Mouse (Mus musculus) hindbrain, embryonic 16.5 days (tissue): ENCODE data around the gene Lrrn3. TPM values are rescaled to one million over a fixed set of nuclear protein-coding genes. Genes with fewer than 3 reads are reported as not detected.

ENCODE experiments used
- ATAC-seq: fragments of 200-750 bp; cut with Nextera tagmentation; 2 replicates; pipeline ENCODE4 v1.8.0; 2017; ENCODE audit warnings: moderate TSS enrichment, moderate library complexity
- H3K27ac ChIP-seq: fragments of 300-500 bp; sonication (generic); 2 replicates; pipeline ENCODE4 v1.5.1; 2014; ENCODE audit warnings: low read depth, mild to moderate bottlenecking, control low read depth, low read length, moderate library complexity
- H3K27me3 ChIP-seq: fragments of 300-500 bp; sonication (generic); replicated peaks from 2 replicates; pipeline ENCODE4 v1.6.1; 2014; ENCODE audit warnings: low read length; ENCODE audit not compliant: control insufficient read depth, insufficient read depth
- H3K36me3 ChIP-seq: fragments of 300-500 bp; sonication (generic); 2 replicates; pipeline ENCODE4 v1.6.1; 2014; ENCODE audit warnings: mild to moderate bottlenecking, low read length, moderate library complexity, mixed read lengths; ENCODE audit not compliant: control insufficient read depth, insufficient read depth
- H3K4me1 ChIP-seq: fragments of 300-500 bp; sonication (generic); 2 replicates; pipeline ENCODE4 v1.6.1; 2014; ENCODE audit warnings: low read depth, low read length; ENCODE audit not compliant: control insufficient read depth, insufficient read depth
- H3K4me2 ChIP-seq: fragments of 300-500 bp; sonication (generic); 2 replicates; pipeline ENCODE4 v1.6.1; 2014; ENCODE audit warnings: mild to moderate bottlenecking, low read length, control low read depth, moderate library complexity
- H3K4me3 ChIP-seq: fragments of 300-500 bp; sonication (generic); 2 replicates; pipeline ENCODE4 v1.5.1; 2014; ENCODE audit warnings: mild to moderate bottlenecking, low read length, control low read depth, moderate library complexity
- H3K9ac ChIP-seq: fragments of 300-500 bp; sonication (generic); 2 replicates; pipeline ENCODE4 v1.6.1; 2014; ENCODE audit warnings: low read depth, mild to moderate bottlenecking, control low read depth, low read length, moderate library complexity
- H3K9me3 ChIP-seq: fragments of 300-500 bp; sonication (generic); 2 replicates; pipeline ENCODE4 v1.6.1; 2014; ENCODE audit warnings: mild to moderate bottlenecking, low read length, moderate library complexity; ENCODE audit not compliant: control insufficient read depth
- WGBS: fragments of 180-500 bp; shearing (Covaris S2); extraction: QIAGEN DNeasy Blood & Tissue Kit; methylation state at CpG from one replicate; pipeline ENCODE4 v1.1.7; 2014; 5-methylcytosine and 5-hydroxymethylcytosine counted together
- polyA plus RNA-seq: library from polyadenylated mRNA; unstranded; fragments of >200 nt; fragmentation: Nextera tagmentation; extraction: Ambion mirVana; gene quantifications from 2 replicates; pipeline ENCODE4 v1.2.1, GENCODE M21; 2015

The Lrrn3 gene
- polyA plus RNA-seq = 101 and 105 TPM in 2 replicates

DNA sequence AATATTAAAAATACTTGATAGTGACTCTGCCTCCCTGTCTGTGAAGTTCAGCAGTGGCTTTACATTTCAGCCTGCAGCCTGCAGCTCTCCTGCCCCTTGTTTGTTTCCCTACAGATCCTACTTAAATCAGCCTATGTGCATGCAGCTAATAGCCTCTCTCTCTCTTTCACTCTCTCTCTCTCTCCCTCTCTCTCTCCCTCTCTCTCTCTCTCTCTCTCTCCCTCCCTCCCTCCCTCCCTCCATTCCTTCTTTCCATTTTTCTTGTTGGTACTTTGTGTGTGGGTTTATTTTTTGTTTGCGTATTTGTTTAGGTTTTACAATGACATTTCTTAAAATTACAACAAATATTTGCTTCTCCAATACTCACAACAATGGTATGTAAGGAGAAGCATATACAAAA lies at the start of gene Lrrn3:
Gene Lrrn3 (minus strand): TSS at position 101 of the 400 bp plus-strand sequence.
- Histone ChIP-seq H3K4me1 (no peaks in the 10 kb centered on the region; the same call in 1 of the 2 replicates), H3K4me3 (peak within 1 kb of the TSS; percentile 57), H3K27ac (peak within 1 kb of the TSS; percentile 89), H3K9ac (peak within 1 kb of the TSS; percentile 77), H3K27me3 (no peaks in the 10 kb centered on the region), H3K9me3 (no peaks in the 10 kb centered on the region), H3K36me3 (no peaks in the 10 kb centered on the region), H3K4me2 (peak within 1 kb of the TSS; percentile 68)
- WGBS = 95% methylated on average over 1 of the region's 1 CpGs
- ATAC-seq = no peak

DNA sequence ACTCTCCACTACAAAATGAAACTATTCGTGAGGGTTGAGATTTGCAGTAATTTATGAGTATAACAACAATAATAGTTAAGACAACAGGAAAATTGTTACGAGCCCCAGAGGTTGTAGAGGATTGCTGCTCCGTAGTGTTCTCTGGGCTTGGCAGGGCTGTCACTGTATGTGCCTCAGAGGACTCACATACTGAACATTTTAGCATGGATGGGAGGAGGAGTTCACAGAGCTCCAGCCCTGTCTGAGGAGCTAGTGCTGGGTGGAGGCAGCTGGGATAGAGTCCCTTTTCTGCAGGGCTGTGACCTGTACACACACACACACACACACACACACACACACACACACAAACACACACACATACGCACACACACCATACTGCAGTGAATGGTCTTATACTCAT lies 42.2 kb upstream of the Lrrn3 start:
- no peak for ATAC-seq
- Histone ChIP-seq H3K36me3 (no peaks in the 10 kb centered on the region), H3K4me3 (no peak overlapping the region), H3K9ac (no peak overlapping the region), H3K27ac (no peak overlapping the region), H3K4me1 (no peaks in the 10 kb centered on the region), H3K9me3 (no peaks in the 10 kb centered on the region), H3K4me2 (no peak overlapping the region), H3K27me3 (no peaks in the 10 kb centered on the region)
- WGBS = 77% methylated on average over 4 of the region's 4 CpGs

DNA sequence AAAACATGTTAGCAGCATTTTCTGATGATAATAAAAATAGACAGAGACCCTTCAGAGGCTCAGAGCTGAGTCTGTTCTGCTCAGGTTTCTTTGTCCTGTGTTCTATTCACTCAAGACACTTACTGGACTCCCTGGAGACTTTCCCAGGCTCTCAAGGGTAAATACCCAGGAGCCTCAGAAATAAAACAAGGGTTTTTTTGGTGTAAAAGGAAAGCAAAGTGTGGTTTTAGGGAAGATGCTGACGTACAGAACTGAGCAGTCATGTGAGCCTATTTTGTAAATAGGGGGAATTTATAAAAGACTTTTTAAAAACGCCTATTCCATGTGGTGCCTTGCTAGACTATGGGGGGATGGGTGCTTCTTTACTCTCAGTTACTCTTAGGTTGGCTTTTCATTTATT lies 40.5 kb upstream of the Lrrn3 start:
- Histone ChIP-seq H3K27ac (no peak overlapping the region), H3K4me1 (no peaks in the 10 kb centered on the region), H3K36me3 (no peaks in the 10 kb centered on the region), H3K4me3 (no peak overlapping the region), H3K4me2 (no peak overlapping the region), H3K27me3 (no peaks in the 10 kb centered on the region), H3K9me3 (no peaks in the 10 kb centered on the region), H3K9ac (no peak overlapping the region)
- no peak for ATAC-seq
- WGBS = 33% methylated on average over 2 of the region's 2 CpGs

DNA sequence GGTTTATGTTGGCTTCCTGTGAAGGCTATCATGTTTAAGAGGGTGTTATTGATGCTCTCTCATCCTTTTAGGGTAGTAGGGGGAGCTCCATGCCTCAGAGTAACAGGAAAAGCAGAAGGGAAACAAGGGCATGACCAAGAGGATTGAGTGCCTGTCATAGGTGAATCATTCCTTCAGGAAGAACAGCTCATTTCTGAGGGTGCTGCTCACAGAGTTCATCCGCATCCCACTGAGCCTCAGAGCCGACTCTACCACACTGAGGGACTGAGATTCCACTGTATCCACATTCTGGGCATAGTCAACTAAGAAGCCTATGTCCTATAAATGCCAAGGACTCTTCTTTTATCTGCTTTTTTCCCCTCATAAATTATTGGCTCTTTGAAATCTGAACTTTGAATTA lies 35.4 kb upstream of the Lrrn3 start:
- H3K36me3 ChIP-seq = no peaks in the 10 kb centered on the region
- WGBS = 100% methylated on average over 2 of the region's 2 CpGs
- no peak overlapping the region for H3K27ac ChIP-seq
- no peak for ATAC-seq
- H3K4me2 ChIP-seq = no peak overlapping the region
- no peaks in the 10 kb centered on the region for H3K4me1 ChIP-seq
- H3K4me3 ChIP-seq = no peak overlapping the region
- H3K9me3 ChIP-seq = no peaks in the 10 kb centered on the region
- H3K9ac ChIP-seq = no peak overlapping the region
- H3K27me3 ChIP-seq = no peaks in the 10 kb centered on the region

DNA sequence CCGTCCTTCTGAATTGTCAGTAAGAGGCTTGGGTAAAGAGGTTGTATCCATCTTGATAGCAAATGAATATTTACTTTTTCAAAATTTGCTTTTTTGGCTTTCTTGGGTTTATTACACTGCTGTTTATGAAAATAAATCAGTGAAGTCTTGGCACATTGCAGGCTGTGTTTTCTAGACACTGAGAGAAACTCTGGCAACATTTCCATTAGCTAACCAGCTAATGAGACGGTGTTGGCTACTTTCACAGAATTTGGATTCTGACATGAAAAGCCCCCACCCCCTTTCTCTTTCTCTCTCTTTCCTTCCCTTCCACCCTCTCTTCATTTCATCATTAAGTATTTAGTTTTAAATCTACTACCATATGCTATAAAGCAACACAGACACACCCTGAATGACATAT lies 34.1 kb upstream of the Lrrn3 start:
- H3K4me1 ChIP-seq = no peaks in the 10 kb centered on the region
- WGBS = 75% methylated on average over 2 of the region's 2 CpGs
- no peak for ATAC-seq
- H3K4me2 ChIP-seq = no peak overlapping the region
- H3K9ac ChIP-seq = no peak overlapping the region
- no peaks in the 10 kb centered on the region for H3K9me3 ChIP-seq
- H3K4me3 ChIP-seq = no peak overlapping the region
- H3K27ac ChIP-seq = no peak overlapping the region
- H3K27me3 ChIP-seq = no peaks in the 10 kb centered on the region
- H3K36me3 ChIP-seq = no peaks in the 10 kb centered on the region

DNA sequence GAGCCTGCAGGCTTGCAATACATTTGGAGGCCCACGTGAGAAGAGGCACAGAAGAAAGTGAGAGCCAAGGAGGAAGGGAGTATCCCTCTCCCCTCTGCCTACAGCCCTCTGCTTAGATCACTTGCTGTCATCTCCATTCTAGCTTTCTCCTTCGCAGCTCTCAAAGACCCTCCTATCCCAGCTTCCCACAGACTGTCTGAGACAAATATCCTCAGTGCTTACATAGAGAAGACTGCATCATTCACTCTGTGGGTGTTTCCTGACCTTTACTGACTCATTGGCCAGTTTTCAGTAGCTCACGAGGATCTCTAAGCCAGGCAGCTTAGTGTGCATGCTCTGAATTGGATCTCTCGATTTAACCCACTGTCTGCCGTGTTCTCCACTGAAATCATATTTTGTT lies 32.7 kb upstream of the Lrrn3 start:
- H3K36me3 ChIP-seq = no peaks in the 10 kb centered on the region
- no peak for ATAC-seq
- H3K4me1 ChIP-seq = no peaks in the 10 kb centered on the region
- H3K9me3 ChIP-seq = no peaks in the 10 kb centered on the region
- H3K4me2 ChIP-seq = no peak overlapping the region
- no peak overlapping the region for H3K9ac ChIP-seq
- H3K27ac ChIP-seq = no peak overlapping the region
- 65% methylated on average over 5 of the region's 5 CpGs for WGBS
- no peak overlapping the region for H3K4me3 ChIP-seq
- no peaks in the 10 kb centered on the region for H3K27me3 ChIP-seq

DNA sequence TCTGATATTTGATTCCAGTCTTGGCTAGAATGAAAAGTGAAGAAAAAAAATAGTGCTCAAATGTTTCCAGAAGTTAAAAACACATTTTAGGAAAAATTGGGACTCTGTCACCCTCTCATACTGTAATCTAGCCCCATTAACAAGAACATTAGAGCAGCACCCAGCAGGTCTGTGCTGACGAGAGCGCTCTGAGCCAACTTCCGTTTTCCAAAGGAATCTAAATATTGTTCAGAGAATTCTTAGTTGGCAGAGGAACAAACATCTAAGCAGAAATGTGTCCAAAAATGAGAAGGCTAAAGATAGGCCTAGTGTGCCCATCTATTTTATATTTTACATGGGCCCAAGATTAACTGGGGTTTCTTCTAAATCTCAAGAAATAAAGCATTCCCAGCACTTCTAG lies 24.4 kb upstream of the Lrrn3 start:
- Histone ChIP-seq H3K9me3 (no peaks in the 10 kb centered on the region), H3K36me3 (no peaks in the 10 kb centered on the region), H3K4me3 (no peak overlapping the region), H3K4me2 (no peak overlapping the region), H3K4me1 (no peaks in the 10 kb centered on the region), H3K9ac (no peak overlapping the region), H3K27me3 (no peaks in the 10 kb centered on the region), H3K27ac (no peak overlapping the region)
- 76% methylated on average over 3 of the region's 3 CpGs for WGBS
- ATAC-seq = no peak

DNA sequence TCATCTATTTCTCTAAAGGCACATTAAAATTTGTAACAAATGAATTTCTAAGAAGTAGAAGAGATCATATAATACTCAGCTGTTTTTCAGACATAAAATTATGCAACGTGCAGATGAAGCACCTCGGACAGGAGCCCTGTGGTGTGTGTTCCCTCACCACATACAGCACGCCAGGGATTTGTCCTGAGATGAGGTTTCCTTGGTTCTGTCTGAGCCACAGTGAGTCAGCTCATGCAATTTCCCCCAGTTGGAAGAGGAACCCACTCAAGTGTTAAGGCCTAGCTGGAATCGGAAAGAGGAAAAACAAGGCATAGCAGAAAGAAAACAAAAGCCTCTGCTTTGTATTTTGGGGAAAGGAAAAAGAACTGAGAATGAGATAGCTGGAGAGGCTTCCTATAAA lies 22.4 kb upstream of the Lrrn3 start:
- H3K27ac ChIP-seq = no peak overlapping the region
- H3K36me3 ChIP-seq = no peaks in the 10 kb centered on the region
- no peaks in the 10 kb centered on the region for H3K4me1 ChIP-seq
- H3K4me2 ChIP-seq = no peak overlapping the region
- no peaks in the 10 kb centered on the region for H3K27me3 ChIP-seq
- no peak overlapping the region for H3K4me3 ChIP-seq
- WGBS = 79% methylated on average over 4 of the region's 4 CpGs
- no peak for ATAC-seq
- no peaks in the 10 kb centered on the region for H3K9me3 ChIP-seq
- H3K9ac ChIP-seq = no peak overlapping the region

DNA sequence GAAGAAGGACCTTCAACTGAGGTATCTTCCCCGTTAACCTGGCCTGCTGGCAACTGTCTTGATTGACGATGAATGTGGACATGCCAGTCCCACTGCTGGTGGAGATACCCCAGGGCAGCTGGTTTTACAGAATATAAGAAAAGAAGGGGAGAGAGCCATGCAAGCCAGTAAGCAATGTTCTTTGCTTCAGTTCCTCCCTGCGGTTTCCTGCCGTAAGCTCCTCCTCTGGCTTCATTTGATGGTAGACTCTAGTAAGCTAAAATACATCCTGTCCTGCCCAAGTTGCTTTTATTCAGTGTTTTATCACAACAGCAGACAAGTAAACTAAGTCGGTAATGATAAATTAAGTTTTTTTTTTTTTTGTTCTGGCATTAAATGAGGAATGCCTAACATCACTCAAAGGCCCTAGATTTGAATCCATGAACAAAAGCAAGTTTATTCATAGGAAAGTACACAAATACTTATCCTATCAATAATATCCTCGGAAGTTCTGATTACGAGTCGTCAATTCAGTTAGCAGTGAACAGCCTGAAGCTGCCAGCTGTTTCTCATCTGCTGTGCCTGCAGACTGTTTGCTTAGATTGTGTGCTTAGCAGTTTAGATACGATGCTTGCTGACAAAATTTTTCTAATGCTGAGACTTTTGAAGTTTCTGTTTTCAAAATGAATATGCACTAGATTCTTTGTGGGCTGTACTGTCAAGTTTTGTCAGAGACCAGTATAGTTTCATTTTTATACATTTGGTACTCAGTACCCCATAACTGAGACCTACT lies 14.0 kb upstream of the Lrrn3 start:
- no peaks in the 10 kb centered on the region for H3K27me3 ChIP-seq
- H3K4me3 ChIP-seq = no peak overlapping the region
- H3K36me3 ChIP-seq = no peaks in the 10 kb centered on the region
- H3K9me3 ChIP-seq = no peaks in the 10 kb centered on the region
- H3K9ac ChIP-seq = no peak overlapping the region
- no peak for ATAC-seq
- H3K4me1 ChIP-seq = no peaks in the 10 kb centered on the region
- no peak overlapping the region for H3K27ac ChIP-seq
- WGBS = 87% methylated on average over 9 of the region's 9 CpGs
- no peak overlapping the region for H3K4me2 ChIP-seq
